Mouse (Mus musculus): ENCODE results near the gene Tmem199. TPM values are rescaled to one million over a fixed set of nuclear protein-coding genes. Genes with fewer than 3 reads are reported as not detected.
A peak's percentile ranks its signal among the peaks of the same experiment; 100 is the strongest.

Gene Tmem199
- polyA plus RNA-seq, 1 experiment from 2014 or later: 93.2 TPM

DNA sequence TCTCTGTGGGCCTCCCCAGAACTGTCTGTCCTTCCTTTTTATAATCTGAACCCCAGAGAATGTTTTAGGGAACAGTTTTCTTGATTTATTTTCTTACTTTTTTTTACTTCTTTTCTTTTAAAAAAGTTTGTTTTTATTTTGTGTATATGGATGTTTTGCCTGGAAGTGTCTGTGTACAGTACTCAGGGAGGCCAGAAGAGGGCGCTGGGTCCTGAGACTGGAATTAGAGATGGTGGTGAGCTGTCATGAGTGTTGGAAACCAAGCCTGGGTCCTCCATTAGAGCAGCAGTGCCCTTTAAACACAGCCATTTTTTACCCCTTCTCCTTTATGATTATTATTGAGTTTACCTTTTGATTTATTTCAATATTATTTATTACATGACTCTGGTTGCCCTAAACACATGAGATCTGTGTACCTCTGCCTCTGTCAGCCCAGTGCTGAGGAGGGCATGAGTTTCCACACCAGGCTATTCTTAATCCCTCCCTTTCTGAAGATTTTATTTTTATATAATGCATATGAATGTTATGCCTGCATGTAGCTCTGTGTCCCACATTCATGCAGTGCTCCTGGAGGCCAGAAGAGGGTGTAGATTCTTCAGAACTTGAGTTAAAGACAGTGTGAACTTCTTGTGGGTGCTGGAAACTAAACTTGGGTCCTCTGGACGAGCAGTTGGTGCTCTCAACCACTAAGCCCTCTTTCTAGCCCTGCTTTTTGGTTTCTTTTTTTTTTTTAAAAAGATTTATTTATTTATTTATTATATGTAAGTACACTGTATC is 3.8 kb upstream of the Tmem199 start:
- Histone ChIP-seq H3K9me3 (replicated peaks; ENCODE audit: control insufficient read depth, low read length) (no peaks in the 10 kb centered on the region), H3K27me3 (replicated peaks; ENCODE audit: control insufficient read depth, insufficient read depth, low read length) (no peaks in the 10 kb centered on the region), H3K9ac (ENCODE audit: low read length) (no peak overlapping the region), H3K4me2 (ENCODE audit: low read length) (no peak overlapping the region), H3K36me3 (ENCODE audit: control insufficient read depth, insufficient read depth, low read length) (peaks cover 58% of the 10 kb centered on the region), H3K4me1 (ENCODE audit: control insufficient read depth, insufficient read depth, low read length) (peaks cover 8% of the 10 kb centered on the region; the same call in 1 of the 2 replicates), H3K27ac (ENCODE audit: low read depth, low read length) (no peak overlapping the region), H3K4me3 (ENCODE audit: low read depth, low read length) (no peak overlapping the region)
- DNase-seq (ENCODE audit: low spot score) (no peak), ATAC-seq (no peak)
- 62% methylated on average over 2 of the region's 2 CpGs for WGBS

DNA sequence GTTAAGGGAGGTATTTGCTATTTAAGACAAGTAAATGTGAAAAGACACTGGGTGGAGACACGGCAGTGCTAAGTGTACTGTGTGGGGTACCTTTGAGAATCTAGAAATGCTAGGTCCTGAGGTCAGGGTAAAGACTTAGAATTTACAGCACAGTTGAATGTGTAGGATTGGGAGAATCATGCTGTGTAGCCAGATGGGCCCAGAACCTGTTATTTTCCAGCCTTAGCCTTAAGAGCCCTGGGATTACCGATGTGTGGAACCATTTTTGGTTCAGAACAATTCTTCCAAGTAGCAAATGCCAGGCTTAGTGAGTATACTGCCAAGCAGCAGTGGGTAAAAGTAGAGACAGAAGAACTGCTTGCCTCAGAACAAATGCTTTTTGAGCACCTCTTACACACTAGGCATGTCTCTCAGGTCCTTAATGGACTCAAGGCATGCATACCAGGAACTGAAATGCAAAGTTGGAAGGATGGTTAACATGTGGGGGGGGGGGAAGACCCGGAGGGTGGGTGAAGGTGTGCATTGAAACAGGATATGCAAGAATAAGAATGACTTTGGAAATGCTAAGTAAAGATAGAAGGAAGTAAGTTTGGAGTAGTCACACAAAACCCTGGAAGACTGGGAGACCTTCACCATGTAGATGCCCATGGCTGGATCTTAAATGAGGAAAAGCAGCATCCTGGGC is 1.3 kb upstream of the Tmem199 start:
- no peaks in the 10 kb centered on the region for H3K27me3 ChIP-seq (replicated peaks; ENCODE audit: control insufficient read depth, insufficient read depth, low read length)
- no peak overlapping the region for H3K27ac ChIP-seq (ENCODE audit: low read depth, low read length)
- peaks cover 39% of the 10 kb centered on the region for H3K36me3 ChIP-seq (ENCODE audit: control insufficient read depth, insufficient read depth, low read length)
- DNase-seq (ENCODE audit: low spot score) (no peak), ATAC-seq (no peak)
- H3K4me1 ChIP-seq (ENCODE audit: control insufficient read depth, insufficient read depth, low read length): peaks cover 8% of the 10 kb centered on the region; the same call in 1 of the 2 replicates
- peak overlapping the region; percentile 97 for H3K9ac ChIP-seq (ENCODE audit: low read length)
- no peaks in the 10 kb centered on the region for H3K9me3 ChIP-seq (replicated peaks; ENCODE audit: control insufficient read depth, low read length)
- 78% methylated on average over 3 of the region's 3 CpGs for WGBS
- H3K4me3 ChIP-seq (ENCODE audit: low read depth, low read length): peak overlapping the region; percentile 88
- H3K4me2 ChIP-seq (ENCODE audit: low read length): peak overlapping the region; percentile 90

DNA sequence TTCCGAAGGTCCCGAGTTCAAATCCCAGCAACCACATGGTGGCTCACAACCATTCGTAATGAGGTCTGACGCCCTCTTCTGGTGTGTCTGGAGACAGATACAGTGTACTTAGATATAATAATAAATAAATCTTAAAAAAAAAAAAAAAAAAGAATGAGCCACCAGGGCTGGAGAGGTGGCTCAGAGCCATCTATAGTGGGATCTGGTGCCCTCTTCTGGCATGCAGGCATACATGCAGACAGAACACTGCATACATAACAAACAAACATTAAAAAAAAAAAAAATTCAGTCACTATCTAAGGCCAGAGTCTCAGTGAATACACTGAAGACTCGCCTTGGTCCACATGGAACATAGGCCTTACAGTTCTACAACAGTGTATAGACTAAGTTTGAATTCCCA is 2.8 kb downstream of the Tmem199 start:
- peaks cover 8% of the 10 kb centered on the region; the same call in 1 of the 2 replicates for H3K4me1 ChIP-seq (ENCODE audit: control insufficient read depth, insufficient read depth, low read length)
- no peak overlapping the region for H3K4me3 ChIP-seq (ENCODE audit: low read depth, low read length)
- ATAC-seq: no peak
- H3K27ac ChIP-seq (ENCODE audit: low read depth, low read length): no peak overlapping the region
- H3K9ac ChIP-seq (ENCODE audit: low read length): no peak overlapping the region
- DNase-seq (ENCODE audit: low spot score): peak; percentile 46
- no peaks in the 10 kb centered on the region for H3K9me3 ChIP-seq (replicated peaks; ENCODE audit: control insufficient read depth, low read length)
- no peaks in the 10 kb centered on the region for H3K27me3 ChIP-seq (replicated peaks; ENCODE audit: control insufficient read depth, insufficient read depth, low read length)
- peaks cover 36% of the 10 kb centered on the region for H3K36me3 ChIP-seq (ENCODE audit: control insufficient read depth, insufficient read depth, low read length)
- no peak overlapping the region for H3K4me2 ChIP-seq (ENCODE audit: low read length)
- 83% methylated on average over 5 of the region's 5 CpGs for WGBS

DNA sequence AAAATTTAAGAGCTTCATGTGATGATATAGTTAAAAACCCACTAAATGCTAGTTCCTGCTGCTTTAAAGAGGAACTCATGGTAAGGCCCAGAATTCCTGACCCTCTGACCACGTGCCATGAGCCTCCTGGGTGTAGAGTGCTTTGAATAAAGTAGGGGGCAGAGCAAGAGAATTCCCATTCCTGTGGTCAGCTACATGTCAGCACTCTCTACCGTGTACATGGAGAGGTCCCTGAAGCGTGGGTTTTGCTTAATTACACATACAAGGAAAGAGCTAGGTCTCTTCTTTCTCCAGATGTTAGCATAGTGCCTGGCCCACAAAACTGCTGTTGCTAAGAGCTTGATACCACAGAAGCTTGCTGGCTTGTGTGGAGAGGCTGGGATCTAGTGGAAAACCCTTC is 6.5 kb downstream of the Tmem199 start:
- ATAC-seq (no peak), DNase-seq (ENCODE audit: low spot score) (no peak)
- Histone ChIP-seq H3K4me1 (ENCODE audit: control insufficient read depth, insufficient read depth, low read length) (no peaks in the 10 kb centered on the region), H3K36me3 (ENCODE audit: control insufficient read depth, insufficient read depth, low read length) (peaks cover 36% of the 10 kb centered on the region), H3K4me2 (ENCODE audit: low read length) (no peak overlapping the region), H3K9ac (ENCODE audit: low read length) (no peak overlapping the region), H3K9me3 (replicated peaks; ENCODE audit: control insufficient read depth, low read length) (no peaks in the 10 kb centered on the region), H3K27me3 (replicated peaks; ENCODE audit: control insufficient read depth, insufficient read depth, low read length) (no peaks in the 10 kb centered on the region), H3K27ac (ENCODE audit: low read depth, low read length) (no peak overlapping the region), H3K4me3 (ENCODE audit: low read depth, low read length) (no peak overlapping the region)
- 81% methylated on average over 3 of the region's 3 CpGs for WGBS

DNA sequence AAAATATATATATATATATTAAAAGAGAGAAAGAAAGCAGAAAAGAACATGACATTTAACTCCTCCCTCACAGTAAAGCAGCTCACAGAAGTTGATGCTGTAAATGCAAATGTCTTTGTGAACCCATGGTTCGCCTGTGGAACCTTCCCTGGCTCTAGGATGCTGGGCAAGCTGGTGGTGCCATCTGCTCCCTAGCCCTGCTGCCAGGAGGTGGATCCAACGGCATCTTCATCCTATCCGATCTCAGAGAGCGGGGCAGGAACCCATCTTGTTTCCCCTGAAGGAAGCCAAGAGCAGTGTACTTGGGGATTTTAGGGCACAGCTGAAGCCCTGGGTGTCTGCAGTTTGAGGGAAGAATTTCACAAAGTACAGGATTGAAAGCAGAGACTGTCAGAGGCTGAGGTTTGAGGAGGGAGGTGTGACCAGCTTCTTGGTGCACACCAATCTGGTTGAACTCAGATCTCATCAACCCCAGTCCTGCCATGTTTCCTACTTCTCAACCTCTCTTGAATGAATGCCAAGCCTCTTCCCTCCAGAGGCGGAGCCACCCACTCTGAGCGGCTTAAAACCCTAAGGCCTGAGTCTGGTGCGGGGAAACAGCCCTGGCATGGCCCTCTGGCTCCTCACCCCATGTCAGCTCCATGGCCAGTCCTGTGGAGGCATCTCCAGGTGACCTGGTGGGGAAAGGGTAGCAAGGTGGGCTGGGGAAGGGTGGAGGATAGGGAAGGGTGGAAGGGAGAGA is 8.9 kb downstream of the Tmem199 start, which contains the start of gene Sebox:
Gene Sebox (plus strand): TSS at position 539 of the 742 bp plus-strand sequence.
- H3K27ac ChIP-seq (ENCODE audit: low read depth, low read length): peak within 1 kb of the TSS; percentile 46; the same call in 1 of the 2 replicates
- no peak within 1 kb of the TSS for H3K9ac ChIP-seq (ENCODE audit: low read length)
- peak; percentile 59 for DNase-seq (ENCODE audit: low spot score)
- 65% methylated on average over 7 of the region's 7 CpGs for WGBS
- H3K36me3 ChIP-seq (ENCODE audit: control insufficient read depth, insufficient read depth, low read length): peaks cover 29% of the 10 kb centered on the region
- no peak within 1 kb of the TSS for H3K4me3 ChIP-seq (ENCODE audit: low read depth, low read length)
- no peaks in the 10 kb centered on the region for H3K9me3 ChIP-seq (replicated peaks; ENCODE audit: control insufficient read depth, low read length)
- no peaks in the 10 kb centered on the region for H3K27me3 ChIP-seq (replicated peaks; ENCODE audit: control insufficient read depth, insufficient read depth, low read length)
- no peak for ATAC-seq
- H3K4me2 ChIP-seq (ENCODE audit: low read length): no peak within 1 kb of the TSS
- H3K4me1 ChIP-seq (ENCODE audit: control insufficient read depth, insufficient read depth, low read length): no peaks in the 10 kb centered on the region

DNA sequence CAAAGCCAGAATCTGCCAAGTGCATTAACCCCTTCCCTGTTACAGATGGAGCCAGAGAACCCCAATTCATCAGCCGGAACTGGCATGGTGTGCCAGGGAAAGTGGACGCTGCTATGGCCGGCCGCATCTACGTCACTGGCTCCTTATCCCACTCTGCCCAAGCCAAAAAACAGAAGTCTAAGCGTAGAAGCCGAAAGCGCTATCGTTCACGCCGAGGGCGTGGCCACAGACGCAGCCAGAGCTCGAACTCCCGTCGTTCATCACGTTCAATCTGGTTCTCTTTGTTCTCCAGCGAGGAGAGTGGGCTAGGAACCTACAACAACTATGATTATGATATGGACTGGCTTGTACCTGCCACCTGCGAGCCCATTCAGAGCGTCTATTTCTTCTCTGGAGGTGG is 10.4 kb downstream of the Tmem199 start:
- peaks cover 2% of the 10 kb centered on the region; the same call in 1 of the 2 replicates for H3K4me1 ChIP-seq (ENCODE audit: control insufficient read depth, insufficient read depth, low read length)
- 83% methylated on average over 20 of the region's 20 CpGs for WGBS
- H3K27ac ChIP-seq (ENCODE audit: low read depth, low read length): no peak overlapping the region
- ATAC-seq (no peak), DNase-seq (ENCODE audit: low spot score) (no peak)
- no peaks in the 10 kb centered on the region for H3K27me3 ChIP-seq (replicated peaks; ENCODE audit: control insufficient read depth, insufficient read depth, low read length)
- H3K4me3 ChIP-seq (ENCODE audit: low read depth, low read length): no peak overlapping the region
- no peak overlapping the region for H3K4me2 ChIP-seq (ENCODE audit: low read length)
- peaks cover 15% of the 10 kb centered on the region for H3K36me3 ChIP-seq (ENCODE audit: control insufficient read depth, insufficient read depth, low read length)
- H3K9ac ChIP-seq (ENCODE audit: low read length): no peak overlapping the region
- no peaks in the 10 kb centered on the region for H3K9me3 ChIP-seq (replicated peaks; ENCODE audit: control insufficient read depth, low read length)

DNA sequence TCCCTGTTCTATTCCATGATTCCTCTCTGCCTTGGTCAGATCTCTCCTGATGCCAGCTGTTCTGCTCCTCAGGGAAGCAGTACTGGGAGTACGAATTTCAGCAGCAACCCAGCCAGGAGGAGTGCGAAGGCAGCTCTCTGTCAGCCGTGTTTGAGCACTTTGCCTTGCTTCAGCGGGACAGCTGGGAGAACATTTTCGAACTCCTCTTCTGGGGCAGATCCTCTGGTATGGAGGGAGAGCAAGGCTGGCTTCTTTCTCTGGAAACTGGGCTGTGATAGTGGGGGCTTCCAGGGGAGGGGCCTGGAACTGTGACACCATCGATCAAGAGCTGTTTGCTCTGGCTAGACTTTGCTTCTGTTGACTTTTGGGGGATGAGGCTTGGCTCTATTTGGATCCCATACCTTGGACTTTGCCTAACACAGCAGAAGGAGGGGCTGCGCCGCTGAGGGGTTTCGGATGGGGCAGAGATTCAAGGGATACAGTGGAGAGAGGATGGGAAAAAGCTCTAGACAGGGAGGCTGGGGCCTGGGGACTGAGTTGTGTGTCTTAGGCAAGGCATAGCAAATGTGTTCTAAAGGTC is 11.3 kb downstream of the Tmem199 start:
- Histone ChIP-seq H3K4me1 (ENCODE audit: control insufficient read depth, insufficient read depth, low read length) (peaks cover 10% of the 10 kb centered on the region), H3K9ac (ENCODE audit: low read length) (no peak overlapping the region), H3K36me3 (ENCODE audit: control insufficient read depth, insufficient read depth, low read length) (peaks cover 7% of the 10 kb centered on the region), H3K9me3 (replicated peaks; ENCODE audit: control insufficient read depth, low read length) (no peaks in the 10 kb centered on the region), H3K27ac (ENCODE audit: low read depth, low read length) (no peak overlapping the region), H3K4me2 (ENCODE audit: low read length) (no peak overlapping the region), H3K4me3 (ENCODE audit: low read depth, low read length) (no peak overlapping the region), H3K27me3 (replicated peaks; ENCODE audit: control insufficient read depth, insufficient read depth, low read length) (no peaks in the 10 kb centered on the region)
- ATAC-seq (no peak), DNase-seq (ENCODE audit: low spot score) (no peak)
- 73% methylated on average over 9 of the region's 9 CpGs for WGBS

DNA sequence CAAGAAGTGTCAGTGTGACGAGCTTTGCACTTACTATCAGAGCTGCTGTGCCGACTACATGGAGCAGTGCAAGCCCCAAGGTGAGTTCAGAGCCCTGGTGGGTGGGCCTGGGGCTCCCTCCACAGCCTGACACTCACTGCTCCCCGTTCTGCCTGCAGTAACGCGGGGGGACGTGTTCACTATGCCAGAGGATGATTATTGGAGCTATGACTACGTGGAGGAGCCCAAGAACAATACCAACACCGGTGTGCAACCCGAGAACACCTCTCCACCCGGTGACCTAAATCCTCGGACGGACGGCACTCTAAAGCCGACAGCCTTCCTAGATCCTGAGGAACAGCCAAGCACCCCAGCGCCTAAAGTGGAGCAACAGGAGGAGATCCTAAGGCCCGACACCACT is 12.4 kb downstream of the Tmem199 start:
- peaks cover 12% of the 10 kb centered on the region for H3K4me1 ChIP-seq (ENCODE audit: control insufficient read depth, insufficient read depth, low read length)
- H3K36me3 ChIP-seq (ENCODE audit: control insufficient read depth, insufficient read depth, low read length): no peaks in the 10 kb centered on the region
- no peaks in the 10 kb centered on the region for H3K9me3 ChIP-seq (replicated peaks; ENCODE audit: control insufficient read depth, low read length)
- H3K9ac ChIP-seq (ENCODE audit: low read length): no peak overlapping the region
- H3K27ac ChIP-seq (ENCODE audit: low read depth, low read length): no peak overlapping the region
- H3K27me3 ChIP-seq (replicated peaks; ENCODE audit: control insufficient read depth, insufficient read depth, low read length): no peaks in the 10 kb centered on the region
- ATAC-seq: no peak
- no peak overlapping the region for H3K4me3 ChIP-seq (ENCODE audit: low read depth, low read length)
- no peak for DNase-seq (ENCODE audit: low spot score)
- WGBS: 51% methylated on average over 16 of the region's 16 CpGs
- no peak overlapping the region for H3K4me2 ChIP-seq (ENCODE audit: low read length)
